Mouse (Mus musculus) kidney, adult 2 months (tissue): ENCODE data around the gene Maml2.

Experiments
- CTCF ChIP-seq: fragments of 200-500 bp; conservative IDR thresholded peaks from 2 replicates; pipeline ENCODE4 v1.5.1; 2011; ENCODE audit warnings: low read depth, mild to moderate bottlenecking, control low read depth, low read length, moderate library complexity, mixed read lengths; ENCODE audit not compliant: insufficient read depth, insufficient read length
- POLR2A ChIP-seq: fragments of 200-500 bp; IDR thresholded peaks from one replicate; pipeline ENCODE4 v1.6.1; 2011; ENCODE audit warnings: low read depth, low read length, control low read depth

DNA sequence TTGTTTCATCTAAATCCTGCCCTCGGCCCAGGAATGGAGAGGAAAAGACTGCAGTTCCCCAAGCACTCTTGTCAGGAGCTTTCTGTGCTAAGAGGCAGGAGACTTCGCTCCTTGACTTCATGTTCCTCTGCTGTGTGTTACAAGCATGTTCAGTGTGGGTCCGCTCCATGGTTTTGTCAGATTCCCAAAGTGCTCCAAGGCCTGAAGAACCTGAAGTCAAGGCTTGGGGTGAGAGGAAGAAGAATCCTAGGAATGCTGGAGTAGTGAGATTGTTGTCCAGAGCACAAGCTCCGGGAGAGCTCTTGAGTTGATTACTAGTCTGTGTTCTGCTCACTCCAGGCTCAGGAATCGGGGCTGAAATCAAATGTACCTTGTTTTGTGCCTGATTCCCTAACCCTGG is 17.6 kb downstream of the Maml2 start:
- TF ChIP-seq CTCF (no peak), POLR2A (no peak)
